Mouse (Mus musculus) 3T3-L1 (cell line): Measurements from ENCODE around the gene Prdm10.

ENCODE experiments used
- DNase-seq: peaks from one replicate; pipeline ENCODE4 v3.0.0-alpha.2; 2015; ENCODE audit warnings: low read depth, low spot score

The Prdm10 gene

GRCm38 (mm10) chr9:31304358-31304757 lies 24.0 kb downstream of the Prdm10 start:
- no peak for DNase-seq

- DNase-seq: no peak
Measured at GRCm38 (mm10) chr9:31305117-31305516, 24.8 kb downstream of the Prdm10 start.

- DNase-seq: no peak
Measured at GRCm38 (mm10) chr9:31305807-31306206, 25.5 kb downstream of the Prdm10 start.

GRCm38 (mm10) chr9:31307232-31307631 lies 26.9 kb downstream of the Prdm10 start:
- DNase-seq: no peak

GRCm38 (mm10) chr9:31309041-31309440 lies 28.7 kb downstream of the Prdm10 start:
- no peak for DNase-seq

- DNase-seq: no peak
Measured at GRCm38 (mm10) chr9:31310662-31311061, 30.3 kb downstream of the Prdm10 start.

- no peak for DNase-seq
Measured at GRCm38 (mm10) chr9:31313876-31314275, 33.5 kb downstream of the Prdm10 start.

- no peak for DNase-seq
Measured at GRCm38 (mm10) chr9:31315983-31316382, 35.6 kb downstream of the Prdm10 start.

- no peak for DNase-seq
Measured at GRCm38 (mm10) chr9:31318956-31319355, 38.6 kb downstream of the Prdm10 start.

- peak; percentile 20 for DNase-seq
Measured at GRCm38 (mm10) chr9:31320734-31321133, 40.4 kb downstream of the Prdm10 start.

GRCm38 (mm10) chr9:31321526-31321925 lies 41.2 kb downstream of the Prdm10 start:
- peak; percentile 26 for DNase-seq

- DNase-seq: no peak
Measured at GRCm38 (mm10) chr9:31322090-31322489, 41.8 kb downstream of the Prdm10 start.

- no peak for DNase-seq
Measured at GRCm38 (mm10) chr9:31330816-31331215, 50.5 kb downstream of the Prdm10 start.

- no peak for DNase-seq
Measured at GRCm38 (mm10) chr9:31331246-31331645, 50.9 kb downstream of the Prdm10 start.

- DNase-seq: peak; percentile 26
Measured at GRCm38 (mm10) chr9:31331906-31332305, 51.6 kb downstream of the Prdm10 start.

- DNase-seq: no peak
Measured at GRCm38 (mm10) chr9:31332826-31333225, 52.5 kb downstream of the Prdm10 start.

GRCm38 (mm10) chr9:31334991-31335390 lies 54.7 kb downstream of the Prdm10 start:
- no peak for DNase-seq

- DNase-seq: no peak
Measured at GRCm38 (mm10) chr9:31344289-31344831, 64.0 kb downstream of the Prdm10 start.

- DNase-seq: no peak
Measured at GRCm38 (mm10) chr9:31346575-31347080, 66.3 kb downstream of the Prdm10 start.

GRCm38 (mm10) chr9:31348458-31348857 lies 68.1 kb downstream of the Prdm10 start:
- DNase-seq: no peak

GRCm38 (mm10) chr9:31348915-31349314 lies 68.6 kb downstream of the Prdm10 start:
- peak; percentile 83 for DNase-seq

GRCm38 (mm10) chr9:31352716-31353115 lies 72.4 kb downstream of the Prdm10 start:
- no peak for DNase-seq

GRCm38 (mm10) chr9:31353518-31353917 lies 73.2 kb downstream of the Prdm10 start:
- DNase-seq: no peak

- DNase-seq: no peak
Measured at GRCm38 (mm10) chr9:31354051-31354450, 73.7 kb downstream of the Prdm10 start.
